Mouse (Mus musculus) ES-Bruce4 (cell line): ENCODE measurements around the gene Gm11042.

Experiments used
- CTCF ChIP-seq: IDR thresholded peaks from one replicate; pipeline ENCODE4 v1.8.1; 2011; ENCODE audit warnings: low read depth, low read length
- POLR2A ChIP-seq: IDR thresholded peaks from one replicate; pipeline ENCODE4 v1.8.1; 2011; ENCODE audit warnings: low read length; ENCODE audit not compliant: insufficient read depth

GRCm38 (mm10) chr12:74357806-74358205 is 41.6 kb upstream of the Gm11042 start:
- TF ChIP-seq CTCF (no peak), POLR2A (no peak)
